Mouse (Mus musculus) regulatory T cell (primary cell): ENCODE measurements around the gene Stxbp4.

Experiments
- in situ Hi-C: fragments of 300-600 bp; cut with MboI, MseI; formaldehyde crosslinking; loops from one replicate; pipeline ENCODE4 v1.15.1; 2025; ENCODE audit warnings: high pct_unique_total_duplicates

The Stxbp4 gene

GRCm38 (mm10) chr11:90637440-90638311 lies at the start of gene Stxbp4, which contains the start of gene Cox11:
Stxbp4 (minus strand) TSS chr11:90638084.
Cox11 (plus strand) TSS chr11:90638173.
- in situ Hi-C loops = no loop called here

DNA sequence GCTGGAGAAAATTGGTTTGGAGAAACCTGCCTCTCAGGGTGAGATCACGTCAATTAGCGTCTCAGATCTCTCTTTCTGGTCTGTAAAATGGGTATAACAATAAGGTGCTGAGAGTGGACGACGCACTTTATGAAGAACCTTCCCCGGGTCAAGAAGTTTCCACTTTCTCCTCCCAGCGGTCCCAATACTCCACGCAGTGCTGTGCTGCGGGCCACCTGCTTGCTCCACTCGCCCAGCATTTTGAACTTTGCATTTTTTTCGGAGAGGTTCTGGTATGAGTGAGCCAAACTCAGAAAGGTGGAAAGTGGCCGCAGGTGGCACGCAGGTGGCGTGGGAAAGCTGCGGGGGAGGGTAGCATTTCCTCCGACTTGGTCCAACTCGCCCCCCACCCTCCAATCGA lies 49.2 kb upstream of the Stxbp4 start:
- in situ Hi-C loops = no loop called here

GRCm38 (mm10) chr11:90686287-90687025 lies 48.6 kb upstream of the Stxbp4 start:
- in situ Hi-C loops = no loop called here

GRCm38 (mm10) chr11:90685196-90685595 lies 47.3 kb upstream of the Stxbp4 start:
- in situ Hi-C loops = no loop called here

DNA sequence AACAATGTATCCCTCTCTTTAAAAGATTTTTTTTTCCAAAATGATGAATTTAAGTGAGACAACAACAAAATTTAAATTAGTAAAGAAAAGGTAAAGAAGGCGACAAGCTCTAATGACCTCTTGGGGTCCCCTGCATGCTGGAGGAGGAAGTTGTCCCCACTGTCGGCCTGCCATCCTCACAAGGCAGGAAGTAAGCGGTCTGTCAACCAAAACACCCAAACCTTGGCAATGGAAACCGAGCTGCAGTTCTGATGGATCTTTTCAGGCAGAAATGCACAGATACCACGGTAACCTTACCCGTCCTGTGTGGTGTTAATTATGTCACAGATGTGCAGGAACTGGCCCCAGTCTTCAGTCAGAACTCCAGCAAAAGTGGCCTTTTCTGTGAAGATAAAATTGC lies 46.9 kb upstream of the Stxbp4 start:
- in situ Hi-C loops = no loop called here

DNA sequence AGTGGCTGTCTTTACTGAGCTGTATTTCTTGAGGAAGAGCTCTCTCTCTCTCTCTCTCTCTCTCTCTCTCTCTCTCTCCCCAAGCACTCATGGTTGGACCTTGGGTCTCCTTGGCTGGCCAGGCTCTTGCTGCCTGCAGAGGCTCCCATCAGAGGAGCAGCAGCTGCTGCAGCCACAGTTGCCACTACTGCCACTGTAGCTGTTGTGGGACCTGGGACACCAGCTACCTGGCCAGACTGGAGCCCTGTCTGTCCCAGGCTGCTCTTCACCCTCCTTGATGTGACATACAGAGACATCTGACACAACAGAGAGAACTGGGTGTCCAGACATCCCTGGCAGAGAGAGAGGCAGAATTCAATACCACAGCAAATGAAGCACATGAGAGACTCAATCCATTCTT lies 43.3 kb upstream of the Stxbp4 start:
- in situ Hi-C loops = no loop called here

GRCm38 (mm10) chr11:90678582-90678981 lies 40.7 kb upstream of the Stxbp4 start:
- in situ Hi-C loops = no loop called here

- in situ Hi-C loops = no loop called here
Observed at GRCm38 (mm10) chr11:90677771-90678288, 39.9 kb upstream of the Stxbp4 start.

DNA sequence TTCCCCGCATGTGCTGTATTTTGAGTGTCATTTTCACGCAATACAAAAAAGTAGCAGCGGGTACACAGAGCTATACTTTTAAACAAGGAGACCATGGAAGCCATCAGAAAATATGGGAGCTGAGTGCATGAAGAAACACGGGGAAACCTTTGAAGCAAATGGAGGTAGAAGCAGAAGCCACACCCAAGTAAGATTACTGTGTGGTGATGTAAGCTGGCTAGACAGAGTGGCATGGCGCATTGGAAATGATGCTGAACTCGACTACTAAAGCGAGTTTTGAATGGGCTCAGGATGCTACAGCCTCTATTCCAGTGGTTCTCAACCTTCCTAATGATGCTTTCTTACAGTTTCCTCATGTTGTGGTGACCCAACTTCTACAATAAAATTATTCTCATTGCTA lies 39.1 kb upstream of the Stxbp4 start:
- in situ Hi-C loops = no loop called here

DNA sequence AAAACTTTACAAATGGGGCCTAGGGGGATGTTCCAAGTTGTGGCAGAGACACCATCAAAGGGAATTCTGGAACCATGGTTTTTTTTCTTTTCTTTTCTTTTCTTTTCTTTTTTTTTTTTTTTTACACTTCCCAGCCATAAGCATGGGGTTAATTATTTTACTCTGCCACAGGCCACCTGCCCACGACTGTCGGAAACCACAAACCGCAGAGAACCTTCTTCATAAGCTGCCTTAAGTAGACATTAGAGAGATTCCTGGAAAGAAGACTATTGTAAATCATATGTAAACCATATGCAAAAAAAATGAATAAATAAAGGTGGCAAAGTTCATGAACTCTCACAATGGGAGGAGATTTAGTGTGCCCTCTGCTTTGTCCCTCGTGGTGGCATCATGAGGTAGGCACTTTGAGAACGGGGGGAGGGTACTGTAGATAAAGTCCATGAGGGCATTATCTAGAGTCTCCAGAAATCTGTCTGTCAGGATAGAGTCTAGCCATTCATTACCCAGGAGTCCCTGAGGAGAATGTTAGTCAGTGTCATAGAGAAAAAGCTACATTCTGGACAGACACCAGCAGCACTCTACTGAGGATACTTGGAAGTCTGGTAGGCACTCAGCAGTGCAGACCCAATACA lies 37.7 kb upstream of the Stxbp4 start:
- in situ Hi-C loops = no loop called here

GRCm38 (mm10) chr11:90667325-90667724 lies 29.4 kb upstream of the Stxbp4 start:
- in situ Hi-C loops = no loop called here

- in situ Hi-C loops = no loop called here
Observed at GRCm38 (mm10) chr11:90666916-90667315, 29.0 kb upstream of the Stxbp4 start.

GRCm38 (mm10) chr11:90666144-90666757 lies 28.4 kb upstream of the Stxbp4 start:
- in situ Hi-C loops = no loop called here

DNA sequence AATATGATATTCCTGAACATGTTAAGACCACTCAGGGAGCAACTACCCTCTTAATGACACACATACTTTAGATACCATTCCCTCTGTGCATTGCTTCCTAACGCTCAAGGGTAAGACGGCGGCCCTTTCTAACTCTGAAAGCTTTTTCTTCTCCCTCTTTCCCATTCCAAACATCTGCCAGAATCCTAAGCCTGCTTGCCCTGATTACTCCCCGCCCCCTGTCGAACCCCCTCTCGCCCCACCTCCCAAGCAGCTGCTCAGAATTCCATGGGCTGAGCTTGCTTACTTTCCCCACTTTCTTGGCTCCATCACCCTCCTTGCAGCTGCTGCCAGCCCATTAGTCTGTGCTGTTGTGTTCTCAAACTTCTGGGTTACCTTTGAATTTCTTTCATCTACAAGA lies 27.3 kb upstream of the Stxbp4 start:
- in situ Hi-C loops = no loop called here

GRCm38 (mm10) chr11:90664345-90664986 lies 26.6 kb upstream of the Stxbp4 start:
- in situ Hi-C loops = no loop called here

DNA sequence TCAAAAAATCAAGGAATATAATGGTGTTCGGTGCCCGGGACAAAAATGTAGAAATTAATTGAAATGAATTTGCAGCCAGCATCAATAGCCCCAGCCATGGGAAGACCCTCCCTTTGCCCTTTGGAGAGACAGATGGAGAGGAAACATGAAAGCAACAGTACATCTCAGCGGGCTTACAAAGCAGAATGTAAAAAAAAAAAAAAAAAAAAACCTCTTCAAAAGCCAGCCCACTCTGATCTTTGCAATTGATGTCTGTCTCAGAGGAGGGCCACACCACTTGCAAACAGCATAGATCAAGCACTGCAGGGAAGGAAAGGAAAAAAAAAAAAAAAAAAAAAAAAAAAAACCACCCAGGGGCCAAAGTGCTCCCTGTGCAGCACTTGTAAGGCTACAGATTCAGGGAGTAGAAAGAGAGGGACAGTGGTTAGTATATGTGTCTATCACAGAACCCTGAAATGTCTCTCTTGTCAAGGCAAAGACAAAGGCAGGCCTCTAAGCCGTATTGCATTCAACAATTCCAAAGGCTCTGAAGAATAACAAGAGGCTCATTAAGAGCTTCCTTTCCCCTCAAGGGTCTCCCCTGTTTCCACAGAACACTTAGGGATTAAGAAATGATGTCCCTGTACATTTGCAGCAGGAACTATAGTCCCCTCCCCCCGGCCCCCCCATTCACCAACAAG lies 25.9 kb upstream of the Stxbp4 start:
- in situ Hi-C loops = no loop called here

DNA sequence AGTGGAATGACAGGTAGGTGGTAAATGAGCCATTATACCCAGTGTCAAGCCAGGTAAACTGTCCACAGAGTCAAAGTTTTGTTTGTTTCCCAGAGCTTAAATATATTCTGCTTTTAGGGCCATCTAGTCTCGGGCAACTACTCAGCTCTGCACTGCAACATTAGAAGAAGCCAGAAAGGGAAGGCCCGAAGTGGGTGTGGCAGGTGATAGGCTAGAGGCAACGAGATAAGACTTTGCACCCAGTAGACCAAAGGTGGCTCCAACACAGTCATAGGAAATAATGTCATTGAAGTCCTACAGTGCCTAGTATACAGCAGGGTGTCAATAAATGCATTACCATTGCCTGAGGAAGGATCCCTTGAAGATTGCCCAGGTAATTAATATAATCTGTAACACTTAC lies 25.2 kb upstream of the Stxbp4 start:
- in situ Hi-C loops = no loop called here

- in situ Hi-C loops = no loop called here
Observed at GRCm38 (mm10) chr11:90660662-90661061, 22.8 kb upstream of the Stxbp4 start.

DNA sequence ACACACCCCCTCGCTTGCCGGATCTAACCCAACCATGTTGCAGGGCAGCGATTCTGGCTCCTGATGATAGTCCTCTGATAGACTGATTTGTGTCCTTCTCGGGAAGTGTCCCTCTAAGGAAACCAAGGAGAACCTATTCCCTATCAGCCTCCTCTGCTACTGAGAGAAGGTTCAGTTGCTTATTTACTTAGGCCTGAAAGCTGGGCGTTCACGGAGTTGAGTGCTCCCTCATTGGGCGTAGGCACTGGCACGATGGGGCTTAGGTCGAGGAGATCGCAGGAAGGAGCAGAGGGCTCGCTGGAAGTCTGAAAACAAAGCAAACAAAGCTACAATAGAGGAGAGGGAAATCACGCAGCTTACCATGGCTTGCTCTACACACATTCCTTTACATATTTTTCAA lies 19.6 kb upstream of the Stxbp4 start:
- in situ Hi-C loops = no loop called here

GRCm38 (mm10) chr11:90652603-90653002 lies 14.7 kb upstream of the Stxbp4 start:
- in situ Hi-C loops = no loop called here
